Mouse (Mus musculus): ENCODE results near the gene 6030452D12Rik. TPM values are rescaled to one million over a fixed set of nuclear protein-coding genes. Genes with fewer than 3 reads are reported as not detected.

6030452D12Rik gene
- polyA plus RNA-seq (2012; fragmentation: generic; extraction: Trizol) = not detected

DNA sequence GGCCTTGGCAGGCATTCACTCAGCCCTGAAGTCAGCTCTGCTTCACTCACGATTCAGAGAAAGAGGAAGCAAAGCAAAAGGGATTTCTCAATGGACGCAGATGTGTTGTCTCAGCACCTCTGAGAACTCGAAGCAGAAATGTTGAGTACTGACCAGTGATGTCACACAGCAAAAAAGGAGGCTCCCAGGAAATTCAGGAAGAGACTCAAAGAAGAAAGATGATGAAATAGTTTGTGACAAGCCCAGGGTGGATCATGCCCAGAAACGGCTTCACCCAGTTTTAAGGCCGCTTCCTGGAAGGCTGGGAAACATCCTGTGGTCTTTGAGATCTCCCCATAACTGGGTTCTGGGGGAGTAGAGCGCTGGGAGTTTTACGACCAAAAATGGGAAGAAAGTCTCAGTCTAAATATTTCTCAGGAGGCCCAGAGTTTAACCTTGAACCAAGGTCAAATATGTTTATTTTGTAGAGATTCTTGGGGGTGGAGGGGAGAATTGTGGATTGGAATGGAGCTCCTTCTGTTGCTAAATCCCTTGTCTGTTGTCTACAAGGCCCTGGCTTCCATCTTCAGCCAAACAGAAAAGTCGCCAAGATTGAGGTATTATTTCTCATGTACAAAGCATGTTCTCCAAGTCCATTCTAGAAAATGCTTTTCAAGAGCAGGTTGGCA lies at the start of gene 6030452D12Rik:
Gene 6030452D12Rik, plus strand, starts transcription at position 505 of the 668 bp plus-strand sequence.

DNA sequence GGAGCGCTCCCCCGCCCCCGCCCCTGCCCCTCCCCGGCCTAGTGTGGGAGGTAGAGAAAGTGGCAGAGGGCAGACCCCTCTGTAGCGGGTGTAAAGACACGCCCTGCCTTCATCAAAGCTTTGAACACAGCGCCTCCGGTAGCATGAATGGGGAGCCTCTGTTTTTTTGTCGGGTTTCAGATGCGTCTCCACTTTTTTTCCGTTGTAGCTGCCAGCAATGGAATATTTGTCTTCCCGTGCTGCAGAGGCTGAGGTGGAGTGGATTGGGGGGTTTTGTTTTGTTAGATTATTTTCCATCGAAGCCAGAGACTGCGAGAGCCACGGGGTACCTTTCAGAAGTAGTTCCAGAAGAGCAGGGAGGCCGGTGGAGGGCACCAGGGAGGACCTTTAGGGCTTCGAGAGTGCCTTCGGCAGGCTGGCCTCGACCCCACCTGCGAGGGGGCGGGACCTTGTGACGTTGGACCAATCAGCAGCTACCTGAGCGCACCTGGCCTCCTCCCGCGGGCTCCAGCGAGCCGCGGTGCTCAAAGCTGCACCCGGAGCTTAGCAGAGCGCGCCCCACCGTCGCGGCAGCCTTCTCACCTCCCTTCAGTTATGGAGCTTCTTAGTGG lies 10.1 kb downstream of the 6030452D12Rik start, which contains the start of gene Cdh3:
Gene Cdh3, plus strand, starts transcription at position 527 of the 611 bp plus-strand sequence.

Other genes starting within 250 kb of the 6030452D12Rik start
- under 1 TPM; 0.26 to 0.87 TPM for gene Smpd3, start 162.5 kb upstream of the 6030452D12Rik start, polyA plus RNA-seq (2012; fragmentation: generic; extraction: Trizol)
- gene Zfp90, start 85.2 kb upstream of the 6030452D12Rik start, polyA plus RNA-seq (2012; fragmentation: generic; extraction: Trizol) = 10 to 100 TPM in 1 of 2 experiments, under 1 TPM in 1; 0.73 to 12.1 TPM
- not detected for gene Cdh3, start 10.4 kb downstream of the 6030452D12Rik start, polyA plus RNA-seq (2012; fragmentation: generic; extraction: Trizol)
- 100 to 1,000 TPM; 171 to 248 TPM for gene Gm10073, start 72.9 kb downstream of the 6030452D12Rik start, polyA plus RNA-seq (2012; fragmentation: generic; extraction: Trizol)
- gene Cdh1, start 102.8 kb downstream of the 6030452D12Rik start, polyA plus RNA-seq (2012; fragmentation: generic; extraction: Trizol) = under 1 TPM in 1 of 2 experiments, not detected in 1; 0.12 TPM
- 1 to 10 TPM; 4.6 to 5.6 TPM for gene Tango6, start 182.5 kb downstream of the 6030452D12Rik start, polyA plus RNA-seq (2012; fragmentation: generic; extraction: Trizol)

Measured in C3H10T1/2 (cell line).